Mouse (Mus musculus) bone marrow macrophage, adult 2 months (primary cell): Measurements from ENCODE around the gene Crybb2.

Experiments
- CTCF ChIP-seq: IDR thresholded peaks from 2 replicates; pipeline ENCODE4 v1.5.1; 2012; ENCODE audit warnings: low read depth, mild to moderate bottlenecking, low read length, moderate library complexity
- POLR2A ChIP-seq: IDR thresholded peaks from 2 replicates; pipeline ENCODE4 v1.6.1; 2012; ENCODE audit warnings: mild to moderate bottlenecking, low read depth, low read length, borderline replicate concordance

GRCm38 (mm10) chr5:113040776-113041175, 29.1 kb downstream of the Crybb2 start:
- TF ChIP-seq CTCF, result no peak
- no peak for TF ChIP-seq POLR2A
